Mouse (Mus musculus) forebrain, embryonic 11.5 days (tissue): ENCODE data around the gene Gpx6. TPM values are rescaled to one million over a fixed set of nuclear protein-coding genes. Genes with fewer than 3 reads are reported as not detected.

Experiments used
- ATAC-seq: fragments of 200-750 bp; cut with Nextera tagmentation; replicated peaks from 2 replicates; pipeline ENCODE4 v1.8.0; 2017; ENCODE audit warnings: moderate TSS enrichment; ENCODE audit not compliant: low FRiP score
- DNase-seq: peaks from one replicate; pipeline ENCODE4 v3.0.0-alpha.2; 2017; ENCODE audit warnings: low spot score
- H3K27ac ChIP-seq: fragments of 300-500 bp; sonication (generic); 2 replicates; pipeline ENCODE4 v1.5.1; 2014; ENCODE audit warnings: low read depth, low read length
- H3K27me3 ChIP-seq: fragments of 300-500 bp; sonication (generic); 2 replicates; pipeline ENCODE4 v1.6.1; 2014; ENCODE audit warnings: mild to moderate bottlenecking, low read length, mixed read lengths; ENCODE audit not compliant: control insufficient read depth, insufficient read depth
- H3K36me3 ChIP-seq: fragments of 300-500 bp; sonication (generic); 2 replicates; pipeline ENCODE4 v1.6.1; 2014; ENCODE audit warnings: mild to moderate bottlenecking, low read length, moderate library complexity, mixed read lengths; ENCODE audit not compliant: control insufficient read depth, insufficient read depth
- H3K4me1 ChIP-seq: fragments of 300-500 bp; sonication (generic); replicated peaks from 2 replicates; pipeline ENCODE4 v1.6.1; 2014; ENCODE audit warnings: low read length, mixed read lengths; ENCODE audit not compliant: control insufficient read depth, insufficient read depth
- H3K4me2 ChIP-seq: fragments of 300-500 bp; sonication (generic); 2 replicates; pipeline ENCODE4 v1.6.1; 2014; ENCODE audit warnings: low read depth, mild to moderate bottlenecking, low read length, moderate library complexity, mixed read lengths; ENCODE audit not compliant: severe bottlenecking
- H3K4me3 ChIP-seq: fragments of 300-500 bp; sonication (generic); 2 replicates; pipeline ENCODE4 v1.5.1; 2014; ENCODE audit warnings: low read depth, low read length
- H3K9ac ChIP-seq: fragments of 300-500 bp; sonication (generic); 2 replicates; pipeline ENCODE4 v1.6.1; 2014; ENCODE audit warnings: low read length
- H3K9me3 ChIP-seq: fragments of 300-500 bp; sonication (generic); 2 replicates; pipeline ENCODE4 v1.6.1; 2016; ENCODE audit warnings: low read length, mixed read lengths; ENCODE audit not compliant: control insufficient read depth
- WGBS: fragments of 180-500 bp; shearing (Covaris S2); extraction: QIAGEN DNeasy Blood & Tissue Kit; methylation state at CpG from one replicate; pipeline ENCODE4 v1.1.7; 2014; 5-methylcytosine and 5-hydroxymethylcytosine counted together
- polyA plus RNA-seq: library from polyadenylated mRNA; unstranded; fragments of >200 nt; fragmentation: Nextera tagmentation; extraction: Ambion mirVana; gene quantifications from 2 replicates; pipeline ENCODE4 v1.2.1, GENCODE M21; 2014

The Gpx6 gene
- polyA plus RNA-seq, 1 experiment from 2014 or later, result not detected

DNA sequence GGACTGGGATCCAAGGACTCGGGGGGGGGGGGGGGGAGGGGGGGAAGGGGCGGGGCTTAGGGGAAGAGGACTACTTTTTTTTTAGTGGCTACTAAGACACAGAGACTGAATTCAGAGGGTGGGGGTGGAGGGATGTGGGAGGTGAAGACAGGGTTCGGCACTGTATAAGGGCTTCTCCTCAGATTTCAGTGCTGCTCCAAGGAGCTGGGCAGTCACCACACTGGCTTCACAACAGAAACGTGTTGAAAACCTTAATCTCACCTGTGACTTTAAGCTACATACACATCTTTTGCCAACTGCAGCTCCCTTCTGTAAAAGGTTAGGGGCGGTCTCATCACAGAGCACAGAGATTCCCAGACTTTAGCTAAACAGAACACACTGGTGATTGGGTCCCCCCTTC is 929 bp downstream of the Gpx6 start:
- 39% methylated on average over 4 of the region's 5 CpGs for WGBS
- H3K9me3 ChIP-seq, result no peaks in the 10 kb centered on the region
- no peaks in the 10 kb centered on the region for H3K27me3 ChIP-seq
- no peak overlapping the region for H3K4me3 ChIP-seq
- no peak overlapping the region for H3K4me2 ChIP-seq
- H3K36me3 ChIP-seq, result no peaks in the 10 kb centered on the region
- DNase-seq (no peak), ATAC-seq (no peak)
- H3K27ac ChIP-seq, result no peak overlapping the region
- H3K4me1 ChIP-seq, result no peaks in the 10 kb centered on the region
- no peak overlapping the region for H3K9ac ChIP-seq

DNA sequence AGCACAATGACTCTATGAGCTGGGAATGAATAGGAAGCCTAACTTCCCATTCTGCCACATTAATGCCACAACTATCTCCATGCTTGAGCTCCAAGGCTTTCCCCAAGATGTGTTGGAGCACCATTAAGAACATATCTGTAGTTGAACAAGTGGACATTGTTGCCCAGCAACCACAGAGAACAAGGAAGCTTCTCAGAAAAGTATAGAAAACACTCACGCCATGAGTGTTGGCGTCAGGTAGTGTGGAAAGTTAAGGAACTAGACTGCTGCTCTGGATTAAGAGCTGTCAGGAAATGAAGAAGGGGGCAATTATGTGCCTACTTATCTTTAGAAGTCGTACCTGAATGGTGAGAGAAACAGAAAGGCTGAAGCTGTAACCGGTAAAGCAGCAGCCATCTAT is 2.0 kb downstream of the Gpx6 start:
- no peaks in the 10 kb centered on the region for H3K27me3 ChIP-seq
- H3K9ac ChIP-seq, result no peak overlapping the region
- no peak overlapping the region for H3K4me2 ChIP-seq
- H3K9me3 ChIP-seq, result no peaks in the 10 kb centered on the region
- no peaks in the 10 kb centered on the region for H3K4me1 ChIP-seq
- ATAC-seq (no peak), DNase-seq (no peak)
- 90% methylated on average over 4 of the region's 4 CpGs for WGBS
- H3K4me3 ChIP-seq, result no peak overlapping the region
- H3K27ac ChIP-seq, result no peak overlapping the region
- no peaks in the 10 kb centered on the region for H3K36me3 ChIP-seq

GRCm38 (mm10) chr13:21320262-21320661 is 8.3 kb downstream of the Gpx6 start:
- no peak overlapping the region for H3K4me2 ChIP-seq
- H3K9ac ChIP-seq, result no peak overlapping the region
- H3K9me3 ChIP-seq, result no peaks in the 10 kb centered on the region
- no peaks in the 10 kb centered on the region for H3K27me3 ChIP-seq
- H3K4me1 ChIP-seq, result 0 out of 2 replicates have a peak, but pooled peaks cover 2% of the 10 kb centered on the region
- WGBS, result 62% methylated on average over 3 of the region's 3 CpGs
- H3K36me3 ChIP-seq, result no peaks in the 10 kb centered on the region
- ATAC-seq, result no peak
- H3K4me3 ChIP-seq, result no peak overlapping the region
- no peak overlapping the region for H3K27ac ChIP-seq
- DNase-seq, result no peak

DNA sequence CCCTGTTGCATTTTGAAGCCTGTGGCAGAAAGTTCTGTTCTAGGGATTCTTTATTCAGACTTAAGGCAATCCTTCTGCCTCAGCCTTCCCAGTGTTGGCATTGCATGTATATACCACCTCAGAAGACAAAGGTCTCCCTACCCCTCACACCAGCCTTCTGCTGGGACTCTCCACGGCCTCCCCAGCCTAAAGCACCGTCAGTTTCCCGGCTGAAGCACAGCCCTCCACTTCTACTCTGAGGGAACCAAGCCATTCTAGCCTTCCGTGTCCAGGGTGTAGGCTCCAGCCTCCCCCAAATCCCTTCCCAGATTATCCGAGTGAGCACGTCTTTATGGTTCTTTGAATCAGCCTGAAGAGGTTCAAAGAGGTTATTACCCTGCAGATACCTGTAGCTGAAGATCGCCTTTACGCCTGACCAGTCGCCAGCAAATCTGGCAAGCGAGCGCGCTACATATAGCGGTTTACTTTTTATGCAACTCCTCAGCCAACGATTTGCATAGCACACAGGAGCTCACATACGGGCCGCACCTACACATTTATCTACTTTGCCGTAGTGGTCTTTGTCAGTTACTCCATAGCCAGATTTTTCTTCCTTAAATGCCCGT is 10.1 kb downstream of the Gpx6 start:
- H3K9me3 ChIP-seq, result no peaks in the 10 kb centered on the region
- H3K9ac ChIP-seq, result peak overlapping the region; percentile 37
- H3K27me3 ChIP-seq, result no peaks in the 10 kb centered on the region
- DNase-seq (peak; percentile 55), ATAC-seq (peak; percentile 23; the same call in 1 of the 2 replicates)
- no peak overlapping the region for H3K27ac ChIP-seq
- 2% methylated on average over 18 of the region's 18 CpGs for WGBS
- H3K4me1 ChIP-seq, result 0 out of 2 replicates have a peak, but pooled peaks cover 2% of the 10 kb centered on the region
- no peaks in the 10 kb centered on the region for H3K36me3 ChIP-seq
- H3K4me3 ChIP-seq, result peak overlapping the region; percentile 35
- peak overlapping the region; percentile 51 for H3K4me2 ChIP-seq

- Histone ChIP-seq H3K4me2 (peak overlapping the region; percentile 51), H3K9me3 (no peaks in the 10 kb centered on the region), H3K36me3 (no peaks in the 10 kb centered on the region), H3K27me3 (no peaks in the 10 kb centered on the region), H3K4me1 (0 out of 2 replicates have a peak, but pooled peaks cover 2% of the 10 kb centered on the region), H3K4me3 (peak overlapping the region; percentile 35), H3K27ac (no peak overlapping the region), H3K9ac (peak overlapping the region; percentile 37; the same call in 1 of the 2 replicates)
- DNase-seq, result peak; percentile 83
- 0 out of 2 replicates have a peak, but pooled peaks have one; percentile 20 for ATAC-seq
- 11% methylated on average over 18 of the region's 18 CpGs for WGBS
These were observed 10.8 kb downstream of the Gpx6 start for GRCm38 (mm10) chr13:21322509-21323375.

DNA sequence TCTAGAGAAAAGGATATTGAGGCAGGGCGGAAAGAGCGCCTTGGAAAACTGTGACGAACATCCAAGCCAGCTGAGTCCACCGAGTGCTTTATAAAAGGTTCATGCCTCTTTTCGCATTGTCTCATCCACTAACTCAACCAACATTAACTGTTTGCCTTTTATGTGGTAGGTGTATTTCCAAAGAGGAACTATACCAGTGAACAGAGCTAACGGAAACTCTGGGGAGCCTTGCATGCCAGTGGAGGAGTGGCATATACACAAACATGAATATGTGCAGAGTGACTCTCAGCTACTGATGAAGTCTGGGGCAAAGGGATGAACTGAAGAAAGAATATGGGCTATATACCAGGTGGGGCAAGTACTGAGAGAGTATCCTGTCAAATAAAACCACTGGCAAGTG is 11.5 kb downstream of the Gpx6 start:
- no peak for ATAC-seq
- H3K27ac ChIP-seq, result no peak overlapping the region
- peak overlapping the region; percentile 51; the same call in 1 of the 2 replicates for H3K4me2 ChIP-seq
- H3K4me3 ChIP-seq, result no peak overlapping the region
- no peak overlapping the region for H3K9ac ChIP-seq
- H3K36me3 ChIP-seq, result no peaks in the 10 kb centered on the region
- H3K4me1 ChIP-seq, result 0 out of 2 replicates have a peak, but pooled peaks cover 2% of the 10 kb centered on the region
- no peaks in the 10 kb centered on the region for H3K9me3 ChIP-seq
- 62% methylated on average over 6 of the region's 6 CpGs for WGBS
- DNase-seq, result no peak
- H3K27me3 ChIP-seq, result no peaks in the 10 kb centered on the region

DNA sequence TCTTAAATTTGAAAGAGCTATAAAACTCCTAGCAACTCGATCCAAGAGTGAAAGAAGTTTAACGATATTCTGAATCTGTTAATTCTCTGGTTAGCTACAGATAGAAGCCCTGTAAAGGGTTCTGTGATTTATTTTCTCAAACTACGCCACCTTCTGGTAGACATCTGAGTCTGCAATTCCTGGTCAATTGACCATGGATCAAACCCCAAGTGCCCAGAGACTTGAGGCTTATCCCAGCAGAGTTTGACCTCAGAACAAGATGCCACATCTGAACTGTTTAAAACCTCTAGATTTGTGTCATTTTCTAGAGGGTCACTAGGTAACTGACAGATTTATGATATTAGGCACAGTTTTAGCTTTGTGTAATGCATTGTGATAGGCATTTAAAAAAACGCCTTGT is 14.3 kb downstream of the Gpx6 start:
- Histone ChIP-seq H3K27me3 (no peaks in the 10 kb centered on the region), H3K27ac (no peak overlapping the region), H3K4me3 (peak overlapping the region; percentile 43; the same call in 1 of the 2 replicates), H3K4me1 (0 out of 2 replicates have a peak, but pooled peaks cover 2% of the 10 kb centered on the region), H3K36me3 (no peaks in the 10 kb centered on the region), H3K9me3 (no peaks in the 10 kb centered on the region), H3K4me2 (peak overlapping the region; percentile 62; the same call in 1 of the 2 replicates), H3K9ac (no peak overlapping the region)
- no peak for DNase-seq
- ATAC-seq, result peak; percentile 42
- 7% methylated on average over 4 of the region's 4 CpGs for WGBS

DNA sequence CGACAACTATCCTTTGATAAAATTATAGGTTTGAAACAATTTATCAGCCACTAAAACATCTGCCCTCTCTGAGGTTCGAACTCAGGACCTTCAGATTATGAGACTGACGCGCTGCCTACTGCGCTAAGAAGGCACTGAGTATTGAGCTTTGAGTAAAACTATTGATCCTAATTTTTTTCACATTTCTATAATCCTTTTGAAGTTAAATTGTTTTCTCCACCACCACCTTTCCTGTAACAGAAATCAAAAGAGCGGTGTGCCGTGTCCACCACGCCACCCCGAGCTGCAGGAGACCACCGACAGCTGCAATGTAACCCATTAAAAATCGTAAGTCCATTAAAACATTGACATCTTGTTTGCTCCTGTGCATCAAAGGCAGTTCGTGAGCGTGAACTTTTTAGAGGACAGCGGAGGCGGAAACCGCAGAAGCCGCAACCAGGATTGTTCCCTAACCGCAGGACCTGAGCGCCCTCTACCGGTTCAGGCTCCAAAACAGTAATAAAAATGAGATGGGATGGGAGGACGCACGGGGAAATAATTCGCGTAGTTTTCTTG is 14.8 kb downstream of the Gpx6 start:
- ATAC-seq, result peak; percentile 66
- WGBS, result under 1% methylated on average over 24 of the region's 24 CpGs

More for the DNA sequence above, 14.8 kb downstream of the Gpx6 start:
- DNase-seq, result peak; percentile 92
- no peaks in the 10 kb centered on the region for H3K9me3 ChIP-seq
- H3K4me2 ChIP-seq, result peak overlapping the region; percentile 62
- H3K27ac ChIP-seq, result no peak overlapping the region
- no peaks in the 10 kb centered on the region for H3K36me3 ChIP-seq
- H3K9ac ChIP-seq, result peak overlapping the region; percentile 25; the same call in 1 of the 2 replicates
- H3K4me1 ChIP-seq, result 0 out of 2 replicates have a peak, but pooled peaks cover 2% of the 10 kb centered on the region
- no peaks in the 10 kb centered on the region for H3K27me3 ChIP-seq
- H3K4me3 ChIP-seq, result peak overlapping the region; percentile 43
